Mouse (Mus musculus): ENCODE results near the gene Gcnt3. TPM values are rescaled to one million over a fixed set of nuclear protein-coding genes. Genes with fewer than 3 reads are reported as not detected.

Gene Gcnt3
- total RNA-seq, 1 experiment: 1.1 TPM

- peaks cover 5 to 29% of the 10 kb centered on the region in 2 experiments; a peak in 2 of 4 replicates for H3K4me1 ChIP-seq (ENCODE audit: control insufficient read depth in 2 of 2, insufficient read depth in 2 of 2, low read length in 2 of 2, poor library complexity in 1 of 2)
- in situ Hi-C loops (cut with MboI; ENCODE audit: low sequenced_read_pairs in 2 of 2, unreplicated experiment in 2 of 2): no loop called here
- no peaks in the 10 kb centered on the region for H3K36me3 ChIP-seq (ENCODE audit: control insufficient read depth, insufficient read depth, low read length, poor library complexity, severe bottlenecking)
- H3K9ac ChIP-seq (ENCODE audit: insufficient read depth, low read depth, low read length, poor library complexity, severe bottlenecking): no peak overlapping the region
- no peaks in the 10 kb centered on the region for H3K9me3 ChIP-seq (ENCODE audit: control insufficient read depth, insufficient read depth, low read depth, low read length)
- H3K4me3 ChIP-seq (ENCODE audit: insufficient read depth in 1 of 2, low read depth in 1 of 2, low read length in 2 of 2, poor library complexity in 1 of 2, severe bottlenecking in 1 of 2): no peak overlapping the region
- no peak for DNase-seq (ENCODE audit: low read depth, low spot score)
- TF ChIP-seq ZC3H11A (IDR thresholded peaks at IDR 0.05; ENCODE audit: borderline replicate concordance, low read depth, low read length) (no peak), CHD2 (IDR thresholded peaks at IDR 0.05; ENCODE audit: low read depth, low read length) (no peak), ZNF384 (IDR thresholded peaks at IDR 0.05; ENCODE audit: low read depth, low read length) (no peak), MAFK (IDR thresholded peaks at IDR 0.05; ENCODE audit: insufficient read depth, low read depth, low read length) (no peak), HCFC1 (IDR thresholded peaks at IDR 0.05; ENCODE audit: borderline replicate concordance, insufficient read depth, low read length) (no peak)
- no peak overlapping the region for H3K27ac ChIP-seq (ENCODE audit: insufficient read depth, low read depth, low read length, poor library complexity, severe bottlenecking)
Observed at GRCm38 (mm10) chr9:70046255-70046654, 8.4 kb upstream of the Gcnt3 start.

- H3K27ac ChIP-seq (ENCODE audit: insufficient read depth, low read depth, low read length, poor library complexity, severe bottlenecking): no peak overlapping the region
- TF ChIP-seq CHD2 (IDR thresholded peaks at IDR 0.05; ENCODE audit: low read depth, low read length) (no peak), ZNF384 (IDR thresholded peaks at IDR 0.05; ENCODE audit: low read depth, low read length) (no peak), ZC3H11A (IDR thresholded peaks at IDR 0.05; ENCODE audit: borderline replicate concordance, low read depth, low read length) (no peak), MAFK (IDR thresholded peaks at IDR 0.05; ENCODE audit: insufficient read depth, low read depth, low read length) (no peak), HCFC1 (IDR thresholded peaks at IDR 0.05; ENCODE audit: borderline replicate concordance, insufficient read depth, low read length) (no peak)
- H3K9me3 ChIP-seq (ENCODE audit: control insufficient read depth, insufficient read depth, low read depth, low read length): no peaks in the 10 kb centered on the region
- no peak for DNase-seq (ENCODE audit: low read depth, low spot score)
- no peak overlapping the region for H3K9ac ChIP-seq (ENCODE audit: insufficient read depth, low read depth, low read length, poor library complexity, severe bottlenecking)
- H3K4me1 ChIP-seq (ENCODE audit: control insufficient read depth in 2 of 2, insufficient read depth in 2 of 2, low read length in 2 of 2, poor library complexity in 1 of 2): peaks cover 3 to 29% of the 10 kb centered on the region in 2 experiments; a peak in 2 of 4 replicates
- no peak overlapping the region for H3K4me3 ChIP-seq (ENCODE audit: insufficient read depth in 1 of 2, low read depth in 1 of 2, low read length in 2 of 2, poor library complexity in 1 of 2, severe bottlenecking in 1 of 2)
- in situ Hi-C loops (cut with MboI; ENCODE audit: low sequenced_read_pairs in 2 of 2, unreplicated experiment in 2 of 2): no loop called here
- H3K36me3 ChIP-seq (ENCODE audit: control insufficient read depth, insufficient read depth, low read length, poor library complexity, severe bottlenecking): no peaks in the 10 kb centered on the region
Observed at GRCm38 (mm10) chr9:70044865-70045264, 7.0 kb upstream of the Gcnt3 start.

GRCm38 (mm10) chr9:70042935-70043334 lies 5.0 kb upstream of the Gcnt3 start:
- Histone ChIP-seq H3K4me3 (ENCODE audit: insufficient read depth in 1 of 2, low read depth in 1 of 2, low read length in 2 of 2, poor library complexity in 1 of 2, severe bottlenecking in 1 of 2) (no peak overlapping the region), H3K9ac (ENCODE audit: insufficient read depth, low read depth, low read length, poor library complexity, severe bottlenecking) (no peak overlapping the region), H3K27ac (ENCODE audit: insufficient read depth, low read depth, low read length, poor library complexity, severe bottlenecking) (peak overlapping the region; percentile 38), H3K9me3 (ENCODE audit: control insufficient read depth, insufficient read depth, low read depth, low read length) (no peaks in the 10 kb centered on the region), H3K36me3 (ENCODE audit: control insufficient read depth, insufficient read depth, low read length, poor library complexity, severe bottlenecking) (no peaks in the 10 kb centered on the region), H3K4me1 (ENCODE audit: control insufficient read depth in 2 of 2, insufficient read depth in 2 of 2, low read length in 2 of 2, poor library complexity in 1 of 2) (peaks cover 3 to 20% of the 10 kb centered on the region in 2 experiments; a peak in 2 of 4 replicates)
- TF ChIP-seq MAFK (IDR thresholded peaks at IDR 0.05; ENCODE audit: insufficient read depth, low read depth, low read length) (no peak), ZNF384 (IDR thresholded peaks at IDR 0.05; ENCODE audit: low read depth, low read length) (no peak), ZC3H11A (IDR thresholded peaks at IDR 0.05; ENCODE audit: borderline replicate concordance, low read depth, low read length) (no peak), HCFC1 (IDR thresholded peaks at IDR 0.05; ENCODE audit: borderline replicate concordance, insufficient read depth, low read length) (no peak), CHD2 (IDR thresholded peaks at IDR 0.05; ENCODE audit: low read depth, low read length) (no peak)
- in situ Hi-C loops (cut with MboI; ENCODE audit: low sequenced_read_pairs in 2 of 2, unreplicated experiment in 2 of 2): no loop called here
- DNase-seq (ENCODE audit: low read depth, low spot score): no peak

DNA sequence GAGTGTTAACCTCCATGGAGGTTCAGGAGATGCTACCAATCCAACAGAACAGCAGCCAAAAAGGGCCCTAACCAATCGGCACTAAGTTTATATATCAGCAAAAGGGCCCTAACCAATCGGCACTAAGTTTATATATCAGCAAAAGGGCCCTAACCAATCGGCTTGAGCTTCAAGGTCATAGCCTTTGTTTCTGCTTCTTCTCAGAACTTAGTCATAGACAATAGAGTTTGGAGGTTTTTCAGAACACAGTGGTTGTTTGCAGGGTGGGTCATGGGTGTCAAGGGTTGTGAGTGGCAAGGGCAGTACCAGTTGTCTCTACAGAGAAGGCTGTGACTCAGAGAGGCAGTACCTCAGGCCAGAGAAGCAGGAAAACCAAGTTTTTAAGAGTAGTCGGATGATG lies 4.2 kb upstream of the Gcnt3 start:
- TF ChIP-seq ZNF384 (IDR thresholded peaks at IDR 0.05; ENCODE audit: low read depth, low read length): no peak
- peak; percentile 51; the same call in 1 of the 2 replicates for TF ChIP-seq CHD2 (IDR thresholded peaks at IDR 0.05; ENCODE audit: low read depth, low read length)
- Histone ChIP-seq H3K27ac (ENCODE audit: insufficient read depth, low read depth, low read length, poor library complexity, severe bottlenecking) (no peak overlapping the region), H3K9me3 (ENCODE audit: control insufficient read depth, insufficient read depth, low read depth, low read length) (no peaks in the 10 kb centered on the region), H3K4me3 (ENCODE audit: insufficient read depth in 1 of 2, low read depth in 1 of 2, low read length in 2 of 2, poor library complexity in 1 of 2, severe bottlenecking in 1 of 2) (no peak overlapping the region), H3K9ac (ENCODE audit: insufficient read depth, low read depth, low read length, poor library complexity, severe bottlenecking) (no peak overlapping the region), H3K4me1 (ENCODE audit: control insufficient read depth in 2 of 2, insufficient read depth in 2 of 2, low read length in 2 of 2, poor library complexity in 1 of 2) (peaks cover 0 to 15% of the 10 kb centered on the region in 2 experiments; a peak in 2 of 4 replicates), H3K36me3 (ENCODE audit: control insufficient read depth, insufficient read depth, low read length, poor library complexity, severe bottlenecking) (no peaks in the 10 kb centered on the region)
- in situ Hi-C loops (cut with MboI; ENCODE audit: low sequenced_read_pairs in 2 of 2, unreplicated experiment in 2 of 2): no loop called here
- DNase-seq (ENCODE audit: low read depth, low spot score): no peak

DNA sequence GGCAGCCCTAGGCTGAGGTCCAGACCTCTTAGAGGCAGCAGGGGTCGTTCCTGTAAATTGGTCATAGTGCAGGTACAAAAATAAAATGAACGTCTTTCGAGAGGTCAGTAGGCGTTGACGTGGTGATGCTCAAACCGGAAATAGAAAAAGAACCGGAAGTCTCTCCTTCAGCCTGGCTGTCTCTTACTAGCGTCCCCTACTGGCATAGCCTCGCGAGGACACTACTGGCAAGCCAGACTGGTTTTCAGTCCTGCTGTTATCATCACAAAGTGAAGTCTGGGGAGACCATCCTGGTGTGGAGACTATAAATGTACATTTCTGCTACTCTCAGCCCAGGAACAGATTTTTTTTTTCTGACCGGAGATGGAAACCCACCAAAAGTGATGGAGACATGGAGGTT lies 2.7 kb upstream of the Gcnt3 start:
- no peak overlapping the region for H3K27ac ChIP-seq (ENCODE audit: insufficient read depth, low read depth, low read length, poor library complexity, severe bottlenecking)
- DNase-seq (ENCODE audit: low read depth, low spot score): no peak
- in situ Hi-C loops (cut with MboI; ENCODE audit: low sequenced_read_pairs in 2 of 2, unreplicated experiment in 2 of 2): no loop called here
- TF ChIP-seq CHD2 (IDR thresholded peaks at IDR 0.05; ENCODE audit: low read depth, low read length): no peak
- TF ChIP-seq ZNF384 (IDR thresholded peaks at IDR 0.05; ENCODE audit: low read depth, low read length): no peak
- no peaks in the 10 kb centered on the region for H3K36me3 ChIP-seq (ENCODE audit: control insufficient read depth, insufficient read depth, low read length, poor library complexity, severe bottlenecking)
- peaks cover 0 to 11% of the 10 kb centered on the region in 2 experiments; a peak in 2 of 4 replicates for H3K4me1 ChIP-seq (ENCODE audit: control insufficient read depth in 2 of 2, insufficient read depth in 2 of 2, low read length in 2 of 2, poor library complexity in 1 of 2)
- H3K4me3 ChIP-seq (ENCODE audit: insufficient read depth in 1 of 2, low read depth in 1 of 2, low read length in 2 of 2, poor library complexity in 1 of 2, severe bottlenecking in 1 of 2): no peak overlapping the region
- no peak overlapping the region; the same call in 1 of the 2 replicates for H3K9ac ChIP-seq (ENCODE audit: insufficient read depth, low read depth, low read length, poor library complexity, severe bottlenecking)
- H3K9me3 ChIP-seq (ENCODE audit: control insufficient read depth, insufficient read depth, low read depth, low read length): no peaks in the 10 kb centered on the region
